Mouse (Mus musculus) embryo, embryonic 10 days (tissue): ENCODE data around the gene Gas2l3.

Experiments
- DNase-seq: peaks from one replicate; pipeline ENCODE4 v3.0.0-alpha.2; 2015; ENCODE audit warnings: low spot score

Gas2l3 gene

DNA sequence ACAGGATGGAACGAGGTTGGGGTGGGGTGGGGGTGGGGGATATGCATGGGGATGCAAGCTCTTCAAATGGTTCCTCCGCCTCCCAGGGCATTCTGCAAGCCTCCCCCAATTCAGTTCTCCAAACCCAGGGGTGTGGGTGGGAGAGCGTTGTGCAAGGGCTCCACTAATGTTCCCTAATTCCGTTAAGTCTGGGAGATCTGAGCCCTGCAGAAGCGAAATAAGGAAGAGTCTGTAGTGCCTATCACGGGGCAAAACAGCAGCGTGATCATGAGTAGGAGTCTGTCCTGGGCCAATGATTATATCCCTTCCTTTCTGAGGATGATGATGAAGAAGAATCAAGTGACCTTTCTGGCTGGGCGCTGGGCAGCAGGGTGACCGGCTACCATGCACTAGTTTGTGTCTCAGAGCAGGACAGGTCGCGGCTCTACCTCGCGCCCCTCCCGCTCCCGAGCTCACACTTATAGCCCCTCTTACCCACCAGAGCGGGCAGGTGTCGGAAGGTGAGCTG lies 598 bp downstream of the Gas2l3 start:
- peak; percentile 17 for DNase-seq

DNA sequence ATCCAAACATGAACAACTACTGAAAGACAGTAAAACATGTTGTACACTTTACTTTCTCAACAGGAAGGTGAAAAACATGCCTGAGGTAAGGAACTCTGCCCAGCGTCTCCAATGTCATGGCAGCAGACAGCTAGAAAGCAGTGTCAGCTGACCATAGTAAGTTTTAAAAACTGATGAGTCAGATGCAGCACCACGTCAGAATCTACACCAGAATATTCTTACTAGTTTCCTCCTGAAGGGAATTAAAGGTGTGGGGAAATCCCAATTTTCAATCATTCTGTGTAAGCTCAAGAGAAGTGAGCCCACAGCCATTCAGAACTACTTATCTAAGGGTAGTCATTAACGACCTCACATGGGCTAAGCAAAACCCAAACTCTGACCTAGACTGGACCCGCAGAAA lies 1.1 kb downstream of the Gas2l3 start:
- DNase-seq: no peak

DNA sequence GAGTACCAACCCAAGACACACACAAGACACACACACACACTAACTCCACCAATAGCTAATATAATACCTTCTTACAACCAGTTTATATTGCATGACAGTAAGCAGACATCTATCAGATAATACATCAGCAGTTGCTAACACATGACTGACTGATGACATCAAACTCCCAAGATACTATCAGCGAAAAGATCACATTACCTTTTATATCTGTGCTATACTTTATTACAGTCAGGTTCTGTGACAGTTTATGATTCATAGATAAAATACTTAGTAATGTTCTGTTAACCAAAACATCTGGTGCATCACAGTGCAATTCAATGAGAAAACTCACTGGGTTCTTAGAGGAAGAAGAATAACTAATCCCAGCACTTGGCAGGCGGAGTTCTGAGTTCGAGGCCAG lies 1.8 kb downstream of the Gas2l3 start:
- no peak for DNase-seq

DNA sequence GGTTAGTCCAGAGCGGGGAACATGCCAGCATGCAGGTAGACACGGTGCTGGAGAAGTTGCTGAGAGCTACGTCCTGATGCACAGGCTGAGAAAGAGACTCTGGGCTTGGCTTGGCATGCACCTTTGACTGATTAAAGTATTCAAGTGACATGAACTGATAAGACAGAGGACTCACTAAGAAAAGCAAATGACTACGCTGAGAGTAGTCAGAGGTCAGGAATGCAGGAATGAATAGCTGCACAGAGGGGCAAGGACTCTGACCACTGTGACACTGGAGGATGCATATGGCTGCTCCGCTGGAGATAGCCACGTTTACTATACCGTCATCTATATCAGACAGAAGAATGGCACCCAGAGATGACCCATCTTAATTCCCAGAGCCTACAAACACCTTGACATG lies 4.4 kb downstream of the Gas2l3 start:
- DNase-seq: no peak

DNA sequence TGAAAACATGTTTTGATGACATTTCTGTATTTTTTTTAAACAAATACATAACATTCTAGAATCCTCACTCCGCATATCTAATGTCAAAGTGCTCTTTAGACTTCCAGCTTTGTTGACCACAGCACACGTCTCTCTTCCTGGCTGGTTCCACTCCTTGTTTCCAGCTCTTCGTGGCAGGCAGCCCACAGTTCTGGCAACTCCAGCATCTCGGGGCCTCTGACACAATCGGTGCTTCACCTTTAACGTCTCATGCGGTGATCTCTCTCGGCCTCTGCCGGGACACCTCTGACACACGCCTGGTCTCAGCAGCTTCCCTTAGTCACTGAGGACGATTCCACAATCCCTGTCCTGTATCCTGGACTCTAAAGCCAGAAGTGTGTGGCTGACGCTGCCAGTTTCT lies 5.8 kb downstream of the Gas2l3 start:
- no peak for DNase-seq

DNA sequence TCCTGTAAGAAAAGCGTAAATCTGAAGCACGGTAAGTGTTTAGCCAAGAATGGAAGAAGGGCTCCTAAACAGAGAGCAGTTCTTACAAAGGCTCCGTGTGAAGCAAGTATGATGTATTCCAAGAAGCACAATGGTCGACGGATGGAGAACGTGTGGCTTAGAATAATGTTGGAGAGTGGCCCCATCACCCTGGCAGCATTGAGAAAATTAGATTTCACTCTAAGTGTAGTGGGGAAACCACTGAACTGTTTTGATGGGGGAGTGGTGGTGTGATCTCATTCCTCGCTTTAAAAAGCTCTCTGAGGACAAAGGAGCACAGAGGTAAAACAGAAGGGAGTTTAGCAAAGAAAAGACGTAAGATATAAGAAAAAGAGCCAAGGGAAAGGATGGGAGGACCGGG lies 6.3 kb downstream of the Gas2l3 start:
- no peak for DNase-seq

DNA sequence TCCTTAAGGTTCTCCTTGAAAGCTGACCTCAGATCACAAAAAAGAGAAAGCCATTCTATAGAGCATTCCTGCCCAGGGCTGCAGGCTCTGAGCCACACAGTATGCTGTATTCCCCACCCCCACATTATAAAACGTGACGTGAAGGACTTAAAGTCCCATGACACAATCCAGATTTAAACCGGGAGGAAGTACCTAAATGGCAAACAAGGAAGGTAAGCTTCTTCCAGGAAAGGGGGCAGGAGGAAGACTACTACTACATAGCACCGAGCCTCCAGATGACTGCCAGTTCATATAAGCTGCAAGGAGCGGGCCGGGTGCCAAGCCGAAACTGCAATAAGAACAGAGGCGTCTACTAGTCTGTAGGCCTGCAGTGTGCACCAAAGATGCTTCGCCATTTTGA lies 7.8 kb downstream of the Gas2l3 start:
- DNase-seq: no peak

DNA sequence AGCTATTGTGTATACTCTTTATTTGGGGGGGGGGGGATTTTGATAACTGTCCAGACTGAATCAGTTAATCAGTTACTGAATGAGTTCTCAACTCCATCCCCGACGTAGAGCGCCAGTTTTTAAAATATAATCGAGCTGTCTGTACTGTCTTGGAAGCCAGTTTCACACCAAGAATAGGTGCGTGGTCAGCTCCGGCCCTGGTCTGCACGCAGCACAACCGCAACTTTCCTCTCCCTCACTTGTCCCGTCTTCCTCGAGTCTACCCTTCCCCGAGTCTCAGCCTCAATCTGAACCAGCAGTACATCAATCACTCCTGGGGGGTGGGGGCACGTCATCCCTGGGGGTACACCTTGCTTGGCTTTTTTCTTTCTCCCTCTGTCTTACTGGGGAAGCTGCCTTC lies 8.4 kb downstream of the Gas2l3 start:
- DNase-seq: no peak

DNA sequence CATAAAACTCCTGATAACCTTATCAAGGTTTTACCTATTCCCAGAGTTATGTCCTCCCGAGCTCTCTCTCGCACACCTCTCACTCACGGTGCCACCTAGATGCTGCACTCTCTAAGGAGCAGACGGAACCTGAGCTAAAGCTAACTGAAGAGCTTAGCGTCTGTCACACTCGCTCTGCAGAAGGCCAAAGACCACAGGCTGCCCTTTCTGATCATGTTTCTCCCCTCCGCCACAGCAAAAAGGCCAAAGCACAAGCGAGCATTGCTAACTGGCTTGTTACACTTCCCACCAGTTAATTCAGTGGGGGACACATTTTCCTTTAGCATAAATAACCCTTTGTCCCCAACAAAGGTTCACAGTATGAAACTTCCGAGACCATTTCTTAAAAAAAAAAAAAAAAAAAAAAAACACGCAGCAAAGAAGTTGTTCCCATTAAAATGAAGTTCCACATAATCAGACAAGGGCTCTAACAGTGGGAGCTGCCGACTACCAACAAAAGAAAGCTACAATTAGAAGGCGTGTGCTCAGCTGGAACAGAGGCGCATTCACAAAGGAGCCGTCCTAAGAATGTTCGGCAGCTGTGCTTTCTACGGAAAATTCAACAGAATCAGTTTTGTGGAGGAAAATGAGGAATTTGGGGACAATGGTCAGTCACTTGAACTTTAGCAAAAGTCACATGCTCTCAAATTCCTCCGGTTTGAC lies 9.1 kb downstream of the Gas2l3 start:
- DNase-seq: peak; percentile 72

DNA sequence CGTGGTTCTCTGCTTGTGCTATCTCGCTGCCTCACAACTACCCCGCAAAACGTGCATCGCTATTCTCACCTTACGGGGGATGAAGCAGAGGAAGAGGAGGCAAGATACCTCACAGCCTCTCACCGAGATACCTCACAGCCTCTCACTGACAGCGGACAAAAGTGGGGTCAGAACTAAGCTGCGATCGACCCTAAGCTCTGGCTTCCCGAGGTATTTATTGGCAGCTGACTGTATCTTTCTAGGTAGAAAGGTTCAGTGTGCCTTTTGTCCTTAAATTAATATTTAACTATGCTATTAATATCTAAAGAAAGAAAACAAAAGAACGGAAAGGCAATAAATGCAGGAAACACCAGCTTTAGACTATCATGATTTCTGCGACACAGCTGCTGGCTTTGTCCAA lies 11.0 kb downstream of the Gas2l3 start:
- DNase-seq: no peak

DNA sequence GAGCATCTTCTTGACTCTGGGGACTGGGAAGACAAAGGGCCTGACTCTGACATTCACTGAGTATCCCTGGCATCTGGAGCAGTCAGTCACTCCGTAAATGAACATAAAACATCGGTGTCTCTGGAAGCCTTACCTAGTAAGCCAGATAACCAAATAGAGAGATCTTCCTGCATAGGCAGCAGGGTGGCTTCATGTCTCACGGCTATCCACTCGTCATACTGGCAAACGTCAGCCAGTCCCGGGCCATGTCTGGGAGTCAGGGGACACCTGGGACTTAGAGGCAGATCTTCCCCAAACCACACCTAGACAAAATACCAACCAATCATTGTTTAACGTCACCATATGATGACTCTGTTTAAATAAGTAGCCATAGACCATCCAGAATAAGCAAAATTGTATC lies 13.0 kb downstream of the Gas2l3 start:
- no peak for DNase-seq

DNA sequence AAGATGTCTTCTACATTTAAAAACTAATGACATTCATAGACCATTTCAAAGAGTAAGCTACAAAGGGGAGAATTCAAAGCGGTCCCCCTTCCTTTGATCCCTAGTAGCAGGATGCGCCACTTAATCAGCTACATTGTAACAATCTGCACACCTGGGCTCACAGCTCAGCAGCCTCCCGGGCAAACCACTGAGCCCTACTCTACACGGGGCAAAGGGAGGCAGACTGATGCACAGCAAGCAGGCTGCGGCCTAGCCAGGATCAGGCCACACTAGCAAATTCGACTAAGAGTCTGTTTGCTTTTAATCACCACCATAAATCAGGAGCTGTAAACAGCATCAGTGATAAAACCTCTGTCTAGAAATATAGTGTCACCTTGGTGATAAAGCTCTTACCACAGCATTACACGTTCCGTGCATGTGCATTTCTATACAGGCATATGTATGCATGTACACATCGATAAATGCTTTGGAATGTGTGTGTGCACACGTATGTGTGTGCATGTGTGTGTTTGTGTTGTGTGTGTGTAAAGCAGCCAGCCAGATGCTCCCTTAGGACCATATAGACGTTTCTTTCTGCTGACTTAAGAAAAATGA lies 18.9 kb downstream of the Gas2l3 start:
- no peak for DNase-seq

DNA sequence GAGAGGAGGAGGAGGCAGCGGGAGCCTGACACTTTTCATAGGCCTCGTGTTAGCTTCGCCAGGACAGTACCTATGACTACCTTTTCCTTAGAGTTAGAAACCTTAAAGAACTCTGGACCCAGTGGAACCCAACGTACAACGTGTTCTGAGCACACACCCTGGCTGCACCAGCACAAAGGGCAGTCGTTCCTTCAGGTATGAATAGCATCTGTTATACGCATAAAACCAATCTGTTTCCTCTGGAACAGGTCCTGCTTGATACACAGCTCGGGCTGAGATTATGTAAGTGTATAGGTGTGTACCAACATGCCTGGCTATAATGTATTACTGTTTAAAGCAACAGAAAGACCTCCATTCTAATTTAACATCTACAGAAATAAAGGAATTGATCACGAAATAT lies 19.6 kb downstream of the Gas2l3 start:
- DNase-seq: no peak

DNA sequence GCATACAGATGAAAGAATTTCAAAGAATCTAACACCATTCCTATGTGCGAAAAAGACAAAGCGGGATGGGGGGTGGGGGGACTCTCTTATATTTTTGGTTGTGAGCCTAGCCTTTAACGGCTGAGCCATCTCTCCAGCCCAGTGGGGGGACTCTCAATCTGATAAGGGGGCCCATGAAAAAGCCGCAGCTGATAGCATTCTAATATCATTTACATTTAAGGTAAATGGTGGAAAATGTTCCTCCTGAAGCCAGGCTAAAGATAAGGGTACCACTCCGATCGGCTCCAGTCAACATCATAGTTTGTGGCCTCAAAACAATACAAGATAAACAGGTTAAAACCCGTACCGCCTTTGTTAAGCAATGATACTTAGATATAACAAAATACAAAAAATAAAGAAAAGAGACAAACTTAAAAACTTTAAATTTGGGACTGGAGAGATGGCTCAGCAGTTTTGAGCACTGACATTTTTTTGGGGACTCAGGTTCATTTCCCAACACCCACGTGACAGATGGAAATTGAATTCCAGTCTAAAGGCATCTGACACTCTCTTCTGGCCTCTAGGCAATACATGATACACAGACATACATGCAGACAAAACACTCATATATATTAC lies 20.5 kb downstream of the Gas2l3 start:
- no peak for DNase-seq

DNA sequence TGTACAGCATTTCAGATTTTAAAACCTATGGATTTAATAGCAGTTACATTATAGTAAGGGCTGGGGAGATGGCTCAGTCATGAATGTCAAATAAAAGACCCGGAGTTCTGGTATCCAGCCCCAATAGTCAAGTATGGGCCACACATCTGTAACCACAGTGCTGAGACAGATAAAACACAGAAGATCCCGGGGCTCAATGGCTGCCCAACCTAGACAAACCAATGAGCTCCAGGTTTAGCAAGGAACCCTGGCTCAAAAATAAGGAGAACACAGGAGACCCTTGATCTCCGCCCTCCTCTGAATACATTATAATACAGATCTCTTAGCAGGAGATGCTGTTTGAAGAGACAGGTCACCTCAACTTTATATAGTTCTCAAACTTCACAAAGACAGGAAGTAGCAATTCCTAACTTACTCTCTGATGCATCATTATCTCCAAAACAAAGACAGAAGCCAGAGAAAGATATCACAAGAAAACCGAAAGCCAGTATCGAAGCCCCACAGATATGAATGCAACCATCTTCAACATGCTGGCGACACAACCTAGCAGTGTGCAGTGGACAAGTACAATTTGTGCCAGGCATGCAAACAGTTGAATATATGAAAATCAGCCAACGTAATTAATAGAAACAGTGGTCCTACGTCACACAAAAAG lies 21.1 kb downstream of the Gas2l3 start:
- no peak for DNase-seq

DNA sequence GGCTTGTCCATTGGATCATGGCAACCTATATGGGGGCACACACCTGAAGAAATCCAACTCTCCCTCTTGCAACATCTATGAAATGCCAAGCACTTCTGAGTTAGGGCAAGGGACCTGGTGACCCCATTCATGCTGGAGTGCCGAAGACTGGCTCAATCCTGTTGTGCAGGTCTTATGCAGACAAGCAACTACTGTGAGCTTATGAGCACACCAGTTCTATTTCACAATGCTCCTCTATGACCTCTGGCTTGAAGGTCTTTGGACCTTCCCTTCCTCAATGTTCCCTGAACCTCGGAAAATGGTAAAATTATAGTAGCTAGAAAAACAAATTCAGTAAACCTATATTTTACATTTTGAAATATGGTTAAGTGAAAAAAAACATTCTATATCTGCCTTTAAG lies 25.8 kb downstream of the Gas2l3 start:
- DNase-seq: no peak

DNA sequence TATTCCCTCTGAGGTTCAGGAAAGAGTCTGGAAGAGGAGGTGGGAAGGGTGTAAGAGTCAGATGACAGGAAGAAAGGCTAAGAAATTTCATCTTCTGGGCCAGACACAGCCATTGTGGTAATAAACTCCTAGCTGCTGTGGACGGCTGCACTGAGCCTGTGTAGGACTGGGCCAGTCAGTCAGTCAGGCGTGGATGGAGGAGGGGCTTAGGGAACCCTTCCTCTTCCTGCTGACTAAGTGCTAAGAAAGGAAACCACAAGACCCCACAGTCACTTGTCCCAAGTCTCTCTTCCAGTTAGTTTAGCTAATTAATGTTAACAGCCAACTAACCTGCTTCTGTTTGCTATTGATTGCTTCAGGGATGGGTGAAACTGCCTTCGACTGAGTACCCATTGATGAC lies 28.3 kb downstream of the Gas2l3 start:
- no peak for DNase-seq

DNA sequence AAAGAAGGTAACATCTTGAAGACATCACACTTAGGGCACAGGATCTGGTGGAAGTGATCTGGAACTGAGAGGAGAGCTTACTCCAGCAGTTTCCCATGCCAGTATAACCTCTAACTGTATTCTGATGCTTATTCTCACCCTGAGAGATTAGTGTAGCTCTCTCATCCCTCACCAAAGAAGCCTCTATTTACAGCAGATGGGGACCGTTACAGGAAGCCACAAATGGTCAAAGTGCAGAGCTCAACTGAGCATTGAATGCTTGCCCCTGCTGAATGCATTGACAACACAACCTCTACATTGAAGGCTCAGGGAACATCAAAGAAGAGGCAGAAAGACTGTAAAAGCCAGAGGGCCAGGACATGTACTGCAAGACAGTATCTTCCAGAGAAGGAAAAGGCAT lies 36.2 kb downstream of the Gas2l3 start:
- DNase-seq: no peak

DNA sequence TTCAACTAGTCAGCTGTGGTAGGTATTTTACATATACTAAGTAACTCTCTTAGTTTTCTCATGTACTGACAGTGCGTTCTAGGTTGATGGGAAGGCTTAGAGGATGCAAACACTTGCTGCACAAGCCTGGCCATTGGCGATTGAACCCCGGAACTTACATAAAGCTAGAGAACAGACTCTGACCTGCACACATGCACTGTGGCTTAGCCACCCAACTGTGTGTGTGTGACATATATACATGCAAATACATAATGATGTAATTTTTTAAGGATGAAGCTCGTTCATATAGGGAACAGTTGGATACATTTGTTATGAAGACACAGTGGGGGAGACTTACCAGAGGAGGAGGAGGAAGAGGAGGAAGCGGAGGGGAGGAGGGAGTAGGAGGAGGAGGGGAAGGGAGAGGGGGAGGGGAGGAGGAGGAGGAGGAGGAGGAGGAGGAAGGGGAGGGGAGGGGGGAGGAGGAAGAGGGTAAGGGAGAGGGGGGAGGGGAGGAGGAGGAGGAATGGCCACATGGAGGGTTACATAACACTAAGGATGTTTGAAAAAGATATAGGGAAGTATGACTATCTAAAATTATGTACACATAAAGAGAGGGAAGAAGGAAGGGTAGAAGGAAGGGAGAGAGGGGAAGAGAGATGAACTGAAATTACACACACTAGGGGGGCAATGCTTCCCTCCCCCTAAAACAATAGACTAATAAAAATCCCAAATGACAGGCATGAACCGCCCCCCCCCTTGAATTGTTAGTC lies 36.9 kb downstream of the Gas2l3 start:
- no peak for DNase-seq

DNA sequence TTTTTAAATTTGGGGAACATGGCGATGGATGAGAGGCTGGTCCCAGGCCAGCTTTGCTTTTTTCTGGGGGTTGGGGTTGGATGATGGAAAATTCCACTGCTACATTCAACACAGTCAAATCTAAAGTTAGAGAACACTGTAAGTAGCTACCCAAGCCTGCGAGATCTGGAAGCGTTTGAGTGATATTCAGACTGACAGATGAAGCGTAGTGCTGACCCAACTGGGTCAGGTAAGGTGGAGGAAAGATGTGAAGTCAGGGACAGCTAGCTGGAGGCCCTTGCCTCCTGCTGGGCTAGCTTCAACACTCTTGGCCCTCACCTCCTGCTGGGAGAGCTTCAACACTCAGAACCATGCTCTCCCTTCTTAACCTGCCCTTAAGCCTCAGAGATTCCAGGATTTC lies 38.8 kb downstream of the Gas2l3 start:
- no peak for DNase-seq

DNA sequence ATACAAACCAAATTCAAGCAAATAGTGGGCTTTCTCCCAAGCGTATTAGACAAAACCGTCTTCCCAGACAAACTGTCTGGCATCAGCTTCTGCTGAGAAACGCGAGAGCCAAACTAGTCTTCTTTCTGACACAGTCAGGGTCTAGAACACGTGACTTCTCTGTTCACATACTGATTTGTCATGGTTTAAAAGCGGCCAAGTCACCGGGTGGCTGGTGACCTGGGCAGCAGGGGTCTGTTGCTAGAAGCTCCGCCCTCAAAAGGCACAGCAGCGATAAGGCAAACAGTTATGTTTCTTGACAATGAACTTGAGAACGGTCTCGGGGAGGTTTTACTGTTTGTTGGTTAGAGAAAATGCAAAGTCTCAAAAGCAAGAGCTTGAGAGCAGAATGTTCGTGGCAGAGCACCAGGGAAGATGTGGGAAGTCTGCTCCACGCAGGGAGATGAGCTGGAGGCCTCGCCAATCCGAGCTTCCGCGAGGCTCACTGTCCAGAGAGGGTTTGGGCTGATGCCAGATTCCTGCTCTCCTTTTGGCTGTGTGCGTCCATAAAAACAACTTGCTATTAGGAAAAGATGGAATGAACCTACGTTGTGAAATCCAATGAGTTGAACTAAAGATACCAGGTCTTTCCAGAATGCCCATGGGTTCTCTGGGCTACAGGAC lies 43.0 kb downstream of the Gas2l3 start:
- DNase-seq: no peak

DNA sequence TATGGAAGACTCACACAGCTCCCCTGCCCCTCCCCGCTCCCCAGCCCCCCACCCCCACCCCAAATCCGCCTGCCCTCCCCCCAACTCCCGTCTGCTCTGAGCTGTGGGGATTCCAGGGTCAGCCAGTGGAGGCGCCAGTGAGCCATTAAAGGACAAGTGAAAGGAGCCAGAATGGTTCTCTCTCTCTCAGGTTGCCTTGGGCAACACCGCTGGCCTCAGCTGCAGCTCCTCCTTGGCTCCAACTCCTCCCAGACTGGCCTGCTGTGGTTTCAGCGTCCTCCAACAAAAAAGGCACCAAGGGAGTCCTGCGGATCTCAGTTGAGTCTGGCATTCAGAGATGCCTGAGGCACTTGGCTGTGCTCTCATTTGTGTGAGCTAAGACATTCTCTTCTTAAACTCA lies 47.9 kb downstream of the Gas2l3 start:
- DNase-seq: peak; percentile 75
